Mouse (Mus musculus) embryo, embryonic 11 days (tissue): ENCODE data around the gene Pkp3.
"Not testable (repeated sequence)": the region's sequence is repeated elsewhere in the genome, so short reads cannot be mapped to it uniquely, and the experiment has no call there.

Experiments
- DNase-seq: peaks from one replicate; pipeline ENCODE4 v3.0.0-alpha.2; 2015

The Pkp3 gene

GRCm38 (mm10) chr7:141077841-141078240 lies at the start of gene Pkp3:
Pkp3 (plus strand) TSS chr7:141078218.
- DNase-seq, result no peak

GRCm38 (mm10) chr7:141028831-141029230 lies 49.2 kb upstream of the Pkp3 start, which contains the start of gene Gm17387:
Gm17387 (plus strand) TSS chr7:141029131.
- DNase-seq, result no peak

GRCm38 (mm10) chr7:141030390-141030789 lies 47.6 kb upstream of the Pkp3 start:
- DNase-seq, result no peak

- DNase-seq, result no peak
These were observed 45.4 kb upstream of the Pkp3 start for GRCm38 (mm10) chr7:141032458-141033167.

- DNase-seq, result not testable (repeated sequence)
These were observed 41.4 kb upstream of the Pkp3 start for GRCm38 (mm10) chr7:141036624-141037023.

- DNase-seq, result no peak
These were observed 39.7 kb upstream of the Pkp3 start for GRCm38 (mm10) chr7:141038090-141039032.

GRCm38 (mm10) chr7:141039386-141040107 lies 38.5 kb upstream of the Pkp3 start:
- no peak for DNase-seq

- DNase-seq, result peak; percentile 36
These were observed 37.0 kb upstream of the Pkp3 start for GRCm38 (mm10) chr7:141040867-141041606.

- peak; percentile 37 for DNase-seq
These were observed 36.4 kb upstream of the Pkp3 start for GRCm38 (mm10) chr7:141041661-141042060.

- peak; percentile 15 for DNase-seq
These were observed 35.5 kb upstream of the Pkp3 start for GRCm38 (mm10) chr7:141042539-141042938.

GRCm38 (mm10) chr7:141046931-141047580 lies 31.0 kb upstream of the Pkp3 start:
- DNase-seq, result peak; percentile 17

GRCm38 (mm10) chr7:141047581-141048225 lies 30.3 kb upstream of the Pkp3 start:
- DNase-seq, result peak; percentile 61

- peak; percentile 94 for DNase-seq
These were observed 29.5 kb upstream of the Pkp3 start for GRCm38 (mm10) chr7:141048226-141049218.

GRCm38 (mm10) chr7:141049326-141049725 lies 28.7 kb upstream of the Pkp3 start:
- DNase-seq, result no peak

- DNase-seq, result no peak
These were observed 26.8 kb upstream of the Pkp3 start for GRCm38 (mm10) chr7:141051060-141051685.

- DNase-seq, result no peak
These were observed 26.0 kb upstream of the Pkp3 start for GRCm38 (mm10) chr7:141052016-141052415.

- no peak for DNase-seq
These were observed 25.6 kb upstream of the Pkp3 start for GRCm38 (mm10) chr7:141052421-141052820.

GRCm38 (mm10) chr7:141055785-141056184 lies 22.2 kb upstream of the Pkp3 start:
- DNase-seq, result no peak

GRCm38 (mm10) chr7:141056976-141057375 lies 21.0 kb upstream of the Pkp3 start:
- no peak for DNase-seq
